Mouse (Mus musculus): ENCODE measurements around the gene Tns3.

Tns3 gene

DNA sequence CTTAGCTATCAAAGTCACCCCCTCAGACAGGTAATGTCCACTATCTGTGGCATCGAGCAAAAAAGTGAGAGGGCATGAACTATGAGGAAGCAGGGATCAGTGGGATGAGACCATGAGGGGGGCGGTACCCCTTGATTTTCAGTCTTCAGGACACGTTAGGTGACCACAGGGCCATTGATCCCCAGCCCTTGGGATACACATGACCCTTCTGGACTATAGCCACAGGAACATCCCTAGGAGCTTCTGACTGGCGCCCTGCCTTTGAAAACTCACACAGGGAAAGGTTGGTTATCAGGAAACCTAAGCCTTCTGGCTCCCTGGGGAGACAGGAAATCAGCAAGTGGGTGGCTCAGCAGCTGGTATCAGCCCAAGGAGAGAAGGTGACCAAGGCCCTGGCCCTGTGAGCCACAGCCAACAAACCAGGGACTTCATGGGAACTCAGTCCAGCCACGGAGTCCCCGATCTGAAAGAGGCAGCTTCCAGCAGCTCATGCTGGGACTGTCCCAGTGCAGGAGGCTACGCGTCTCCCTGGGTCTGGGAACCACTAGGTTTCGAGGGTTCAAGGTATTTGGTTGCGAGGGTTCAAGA lies 12.8 kb downstream of the Tns3 start:
- DNase-seq (ENCODE audit: low spot score in 2 of 2), result no peak

DNA sequence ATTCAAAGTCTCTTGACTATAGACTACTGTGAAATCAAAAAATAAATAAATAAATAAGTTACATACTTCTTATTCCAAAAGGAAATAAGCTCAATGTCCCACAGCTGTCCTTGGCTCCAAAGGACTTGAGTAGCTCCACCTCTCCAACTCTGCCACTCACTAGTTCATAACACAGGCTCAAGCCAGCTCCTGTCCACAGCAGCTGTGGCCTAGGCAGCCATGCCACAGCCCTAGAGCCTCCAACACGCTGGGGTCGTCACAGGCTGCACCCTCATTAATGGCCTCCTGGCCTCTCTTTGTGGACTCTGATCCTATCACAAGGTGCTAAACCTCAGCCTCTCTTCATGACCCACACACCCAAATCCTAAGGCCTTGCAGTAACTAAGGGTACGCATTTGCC lies 18.7 kb downstream of the Tns3 start:
- no peak for DNase-seq (ENCODE audit: low spot score in 2 of 2)

DNA sequence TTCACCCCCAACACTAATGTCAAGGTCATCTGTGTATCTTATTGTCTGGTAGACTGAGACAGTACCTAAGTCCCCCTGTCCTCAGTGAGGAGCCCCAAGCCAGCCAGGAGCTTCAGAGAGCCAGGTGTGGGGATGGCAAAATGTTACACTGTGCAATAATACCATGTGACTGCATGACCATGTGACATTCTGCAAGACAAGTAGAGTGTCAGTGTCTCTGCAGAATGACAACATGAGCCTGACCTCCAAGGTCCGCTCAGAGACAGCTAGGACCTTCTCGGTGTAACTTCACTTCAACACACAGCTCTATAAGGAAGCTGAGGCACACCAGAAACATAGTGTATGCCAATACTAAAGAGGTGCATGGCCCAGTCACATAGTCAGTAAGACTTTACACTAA lies 20.1 kb downstream of the Tns3 start:
- no peak for DNase-seq (ENCODE audit: low spot score in 2 of 2)

DNA sequence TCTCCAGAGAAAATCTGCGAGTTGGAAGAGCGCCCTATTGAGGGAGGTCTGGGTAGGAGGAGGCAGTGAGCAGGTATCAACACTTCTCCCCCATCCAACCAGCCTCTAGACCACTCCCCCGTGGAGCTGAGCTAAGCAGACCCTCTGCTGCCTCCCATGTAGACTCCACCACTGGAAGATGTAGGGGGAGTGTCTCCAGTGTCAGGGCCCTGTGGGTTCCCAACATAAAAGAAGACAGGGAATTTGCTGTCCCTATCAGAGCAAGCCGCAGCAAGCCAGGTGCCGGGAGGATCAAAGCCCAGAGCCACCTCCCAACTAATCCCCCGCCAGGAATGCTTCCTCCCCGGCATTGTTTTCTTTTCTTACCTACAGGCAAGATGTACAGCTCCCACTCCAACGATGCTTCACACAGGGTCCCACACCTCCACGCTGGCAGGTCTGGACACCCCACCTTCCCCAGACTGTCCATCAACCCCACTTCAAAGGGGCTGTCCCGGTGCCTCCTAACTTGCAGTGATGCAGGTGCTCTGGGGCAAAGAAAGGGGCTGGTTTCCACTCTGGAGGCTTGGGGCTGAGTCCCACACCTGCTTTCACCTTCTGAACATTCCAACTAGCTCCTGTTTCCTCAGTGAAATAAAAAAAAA lies 22.6 kb downstream of the Tns3 start:
- no peak for DNase-seq (ENCODE audit: low spot score in 2 of 2)

GRCm38 (mm10) chr11:8639726-8640125 lies 24.6 kb downstream of the Tns3 start:
- no peak for DNase-seq (ENCODE audit: low spot score in 2 of 2)

- DNase-seq (ENCODE audit: low spot score in 2 of 2), result no peak
Measured at GRCm38 (mm10) chr11:8639007-8639718, 25.2 kb downstream of the Tns3 start.

GRCm38 (mm10) chr11:8637469-8638447 lies 26.6 kb downstream of the Tns3 start:
- no peak for DNase-seq (ENCODE audit: low spot score in 2 of 2)

GRCm38 (mm10) chr11:8636680-8637079 lies 27.7 kb downstream of the Tns3 start:
- no peak for DNase-seq (ENCODE audit: low spot score in 2 of 2)

DNA sequence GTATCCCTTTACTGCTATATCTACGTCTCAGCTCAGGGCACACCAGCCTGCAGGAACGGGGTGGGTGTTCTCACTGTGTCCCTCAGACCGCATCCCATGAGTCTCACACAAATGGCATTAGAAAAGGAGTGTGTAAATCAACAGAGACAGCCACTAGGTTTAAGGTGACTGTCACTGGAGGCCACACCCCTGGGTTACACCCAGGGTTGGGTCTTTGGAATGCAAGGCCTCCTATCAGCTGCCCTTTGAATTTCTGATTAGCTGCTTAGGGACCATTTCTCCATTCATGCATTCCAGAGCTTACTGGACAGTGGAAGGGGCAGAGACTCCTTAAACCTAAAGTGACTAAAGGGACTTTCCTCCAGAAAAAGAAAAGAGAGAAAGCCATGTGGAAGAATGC lies 28.6 kb downstream of the Tns3 start:
- DNase-seq (ENCODE audit: low spot score in 2 of 2), result no peak

GRCm38 (mm10) chr11:8634728-8635410 lies 29.5 kb downstream of the Tns3 start:
- DNase-seq (ENCODE audit: low spot score in 2 of 2), result no peak

- no peak for DNase-seq (ENCODE audit: low spot score in 2 of 2)
Measured at GRCm38 (mm10) chr11:8632163-8632562, 32.2 kb downstream of the Tns3 start.

- no peak for DNase-seq (ENCODE audit: low spot score in 2 of 2)
Measured at GRCm38 (mm10) chr11:8629862-8630390, 34.4 kb downstream of the Tns3 start.

GRCm38 (mm10) chr11:8629326-8629725 lies 35.0 kb downstream of the Tns3 start:
- DNase-seq (ENCODE audit: low spot score in 2 of 2), result no peak

DNA sequence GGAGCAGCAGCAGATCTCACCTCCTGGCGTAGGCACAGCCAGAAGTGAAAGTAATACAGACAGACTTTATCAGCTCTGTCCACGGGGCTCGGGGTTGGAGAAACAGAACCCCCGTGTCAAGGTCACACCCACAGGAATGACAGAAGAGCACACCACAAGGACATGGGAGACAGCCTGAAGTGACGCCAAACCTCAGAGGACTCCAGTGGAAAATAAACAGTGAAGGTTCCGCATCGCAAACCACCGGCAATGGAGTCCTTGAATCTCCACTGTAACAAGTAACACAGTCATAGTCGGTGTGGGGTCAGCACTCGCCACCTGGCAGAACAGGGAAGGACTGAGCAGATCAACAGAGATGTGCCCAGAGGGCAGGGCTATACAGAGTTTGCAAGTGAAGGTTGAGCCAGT lies 35.5 kb downstream of the Tns3 start:
- no peak for DNase-seq (ENCODE audit: low spot score in 2 of 2)

- DNase-seq (ENCODE audit: low spot score in 2 of 2), result no peak
Measured at GRCm38 (mm10) chr11:8627156-8627555, 37.2 kb downstream of the Tns3 start.

DNA sequence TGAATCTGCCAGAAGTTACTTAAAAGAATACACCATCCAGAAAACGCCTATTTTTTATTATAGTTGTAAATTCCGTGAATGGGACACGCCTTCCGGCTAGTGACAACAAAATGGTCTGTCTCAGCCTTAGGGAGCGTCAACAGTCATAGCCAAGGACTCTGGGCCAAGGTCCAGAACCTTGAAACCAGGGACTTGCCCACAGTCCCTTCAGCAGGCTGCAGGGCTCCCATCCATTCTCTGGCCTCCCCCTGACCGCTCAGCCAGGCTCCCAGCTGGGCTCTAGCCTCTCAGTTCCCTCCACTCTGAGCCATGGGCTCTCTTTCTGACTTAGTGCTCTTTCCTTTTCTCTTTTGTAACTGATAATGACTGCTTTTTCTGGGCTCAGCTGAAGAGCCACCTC lies 37.6 kb downstream of the Tns3 start:
- no peak for DNase-seq (ENCODE audit: low spot score in 2 of 2)

DNA sequence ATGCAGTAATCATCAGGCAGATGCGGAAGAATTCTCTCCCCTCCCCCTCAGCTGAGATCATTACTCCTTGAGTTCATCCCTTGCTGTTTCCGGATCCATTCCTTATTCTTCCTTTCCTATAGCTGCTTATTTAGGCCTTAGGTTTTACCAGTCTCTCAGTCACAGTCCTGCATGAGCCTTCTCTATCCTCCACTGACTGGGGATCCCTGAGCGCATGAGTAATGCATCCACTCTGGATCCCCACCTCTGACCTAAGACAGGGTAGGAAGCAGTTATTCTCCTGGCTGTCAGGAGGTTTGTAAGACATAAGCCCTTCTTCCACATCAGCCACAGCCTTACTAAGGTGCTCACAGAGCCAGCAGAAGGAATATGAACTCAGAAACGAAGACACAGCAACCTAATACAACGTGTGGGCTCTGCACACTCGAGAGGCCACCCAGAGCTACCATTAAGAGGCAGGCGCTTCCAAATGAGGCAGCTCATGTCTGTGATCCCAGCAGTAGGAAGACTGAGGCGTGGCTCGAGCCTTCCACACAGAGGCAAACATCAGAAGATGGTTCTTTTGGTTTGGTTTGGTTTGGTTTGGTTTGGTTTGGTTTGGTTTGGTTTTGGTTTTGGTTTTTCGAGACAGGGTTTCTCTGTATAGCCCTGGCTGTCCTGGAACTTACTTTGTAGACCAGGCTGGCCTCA lies 38.3 kb downstream of the Tns3 start:
- no peak for DNase-seq (ENCODE audit: low spot score in 2 of 2)

GRCm38 (mm10) chr11:8625451-8625850 lies 38.9 kb downstream of the Tns3 start:
- no peak for DNase-seq (ENCODE audit: low spot score in 2 of 2)

GRCm38 (mm10) chr11:8624179-8624886 lies 40.0 kb downstream of the Tns3 start:
- peak; percentile 9 to 20 for DNase-seq (ENCODE audit: low spot score in 2 of 2)

DNA sequence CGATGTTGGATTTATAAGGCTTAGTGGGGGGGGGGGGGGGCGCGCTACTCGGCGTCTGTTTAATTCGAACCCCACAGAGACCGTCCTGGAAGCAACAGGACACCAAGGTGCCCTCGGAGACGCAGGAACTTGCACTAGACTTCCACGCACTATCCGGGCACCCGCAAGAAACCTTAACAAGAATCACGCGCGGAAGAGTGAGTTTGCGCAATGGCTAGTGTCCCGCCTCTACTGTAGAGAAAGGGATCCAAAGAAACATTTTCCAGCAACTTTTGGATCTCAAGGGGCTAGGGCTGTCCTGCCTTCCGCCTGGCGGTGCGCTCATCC lies 40.5 kb downstream of the Tns3 start:
- DNase-seq (ENCODE audit: low spot score in 2 of 2), result no peak

Data from thymus, postnatal 10 days (tissue).